Mouse (Mus musculus) lung, adult 2 months (tissue): ENCODE measurements around the gene Kcnd3. TPM values are rescaled to one million over a fixed set of nuclear protein-coding genes. Genes with fewer than 3 reads are reported as not detected.

Source experiments
- DNase-seq: peaks from one replicate; pipeline ENCODE4 v3.0.0; 2022
- H3K4me1 ChIP-seq: fragments of 200-500 bp; 2 replicates; pipeline ENCODE4 v1.6.1; 2011; ENCODE audit warnings: low read length; ENCODE audit not compliant: control insufficient read depth, insufficient read depth
- H3K4me3 ChIP-seq: fragments of 200-500 bp; replicated peaks from 2 replicates; pipeline ENCODE3; 2011; ENCODE audit warnings: low read depth, mild to moderate bottlenecking, control low read depth, low read length; ENCODE audit errors: extremely low read depth
- CTCF ChIP-seq: fragments of 200-500 bp; IDR thresholded peaks from 2 replicates; pipeline ENCODE4 v1.5.1; 2011; ENCODE audit warnings: mild to moderate bottlenecking, low read length, control low read depth; ENCODE audit not compliant: insufficient read depth
- POLR2A ChIP-seq: fragments of 200-500 bp; IDR thresholded peaks from 2 replicates; pipeline ENCODE4 v1.6.1; 2011; ENCODE audit warnings: low read depth, mild to moderate bottlenecking, control low read depth, low read length, borderline replicate concordance; ENCODE audit errors: extremely low read depth
- WGBS: fragments of 180-500 bp; shearing (Covaris S2); methylation state at CpG from one replicate; pipeline ENCODE4 v1.1.7; 2018; 5-methylcytosine and 5-hydroxymethylcytosine counted together
- polyA plus RNA-seq: library from polyadenylated mRNA; depleted of rRNA; stranded (reverse); fragments of >200 nt; gene quantifications from 2 replicates; pipeline ENCODE4 v1.2.3, GENCODE M21; 2012

Kcnd3 gene
- polyA plus RNA-seq, 1 experiment: 1.7 TPM

- DNase-seq: no peak
- TF ChIP-seq CTCF (no peak), POLR2A (no peak)
- Histone ChIP-seq H3K4me1 (no peaks in the 10 kb centered on the region), H3K4me3 (no peak overlapping the region)
- 77% methylated on average over 9 of the region's 9 CpGs for WGBS
Observed at GRCm38 (mm10) chr3:105568851-105569250, 116.7 kb downstream of the Kcnd3 start.

- no peak for TF ChIP-seq POLR2A
- no peak for TF ChIP-seq CTCF
- 57% methylated on average over 6 of the region's 6 CpGs for WGBS
Observed at GRCm38 (mm10) chr3:105569310-105569752, 117.2 kb downstream of the Kcnd3 start.

GRCm38 (mm10) chr3:105569950-105570349, 117.8 kb downstream of the Kcnd3 start:
- no peaks in the 10 kb centered on the region for H3K4me1 ChIP-seq
- no peak for DNase-seq
- H3K4me3 ChIP-seq: no peak overlapping the region
- 75% methylated on average over 9 of the region's 9 CpGs for WGBS
- TF ChIP-seq CTCF (no peak), POLR2A (no peak)

More at GRCm38 (mm10) chr3:105569310-105569752, 117.2 kb downstream of the Kcnd3 start:
- Histone ChIP-seq H3K4me1 (no peaks in the 10 kb centered on the region), H3K4me3 (no peak overlapping the region)
- DNase-seq: no peak

GRCm38 (mm10) chr3:105570818-105571217, 118.7 kb downstream of the Kcnd3 start:
- 39% methylated on average over 3 of the region's 3 CpGs for WGBS
- no peak for DNase-seq
- no peak for TF ChIP-seq CTCF
- no peak for TF ChIP-seq POLR2A
- no peak overlapping the region for H3K4me3 ChIP-seq
- no peaks in the 10 kb centered on the region for H3K4me1 ChIP-seq

GRCm38 (mm10) chr3:105571944-105572343, 119.8 kb downstream of the Kcnd3 start:
- 63% methylated on average over 1 of the region's 1 CpGs for WGBS

GRCm38 (mm10) chr3:105573156-105573555, 121.0 kb downstream of the Kcnd3 start:
- no peak overlapping the region for H3K4me3 ChIP-seq
- TF ChIP-seq POLR2A (no peak), CTCF (no peak)
- WGBS: 76% methylated on average over 2 of the region's 2 CpGs
- no peak for DNase-seq
- no peaks in the 10 kb centered on the region for H3K4me1 ChIP-seq

More at GRCm38 (mm10) chr3:105571944-105572343, 119.8 kb downstream of the Kcnd3 start:
- Histone ChIP-seq H3K4me1 (no peaks in the 10 kb centered on the region), H3K4me3 (no peak overlapping the region)
- TF ChIP-seq POLR2A: no peak
- no peak for TF ChIP-seq CTCF
- no peak for DNase-seq

- TF ChIP-seq POLR2A (no peak), CTCF (no peak)
- 75% methylated on average over 3 of the region's 3 CpGs for WGBS
- Histone ChIP-seq H3K4me3 (no peak overlapping the region), H3K4me1 (no peaks in the 10 kb centered on the region)
- DNase-seq: no peak
Observed at GRCm38 (mm10) chr3:105578320-105578719, 126.2 kb downstream of the Kcnd3 start.

GRCm38 (mm10) chr3:105581119-105581518, 129.0 kb downstream of the Kcnd3 start:
- Histone ChIP-seq H3K4me3 (no peak overlapping the region), H3K4me1 (no peaks in the 10 kb centered on the region)
- TF ChIP-seq CTCF (no peak), POLR2A (no peak)
- DNase-seq: no peak
- 60% methylated on average over 6 of the region's 6 CpGs for WGBS

- WGBS: 14% methylated on average over 4 of the region's 4 CpGs
- DNase-seq: no peak
- H3K4me3 ChIP-seq: no peak overlapping the region
- H3K4me1 ChIP-seq: no peaks in the 10 kb centered on the region
- TF ChIP-seq POLR2A (no peak), CTCF (no peak)
Observed at GRCm38 (mm10) chr3:105585734-105586159, 133.6 kb downstream of the Kcnd3 start.

- no peak for DNase-seq
- Histone ChIP-seq H3K4me3 (no peak overlapping the region), H3K4me1 (no peaks in the 10 kb centered on the region)
- 81% methylated on average over 15 of the region's 15 CpGs for WGBS
- TF ChIP-seq CTCF: no peak
- TF ChIP-seq POLR2A: no peak
Observed at GRCm38 (mm10) chr3:105590056-105590672, 138.0 kb downstream of the Kcnd3 start.
